8 mouse cellular contexts compared by ENCODE assay signal in the genomic region with DNA sequence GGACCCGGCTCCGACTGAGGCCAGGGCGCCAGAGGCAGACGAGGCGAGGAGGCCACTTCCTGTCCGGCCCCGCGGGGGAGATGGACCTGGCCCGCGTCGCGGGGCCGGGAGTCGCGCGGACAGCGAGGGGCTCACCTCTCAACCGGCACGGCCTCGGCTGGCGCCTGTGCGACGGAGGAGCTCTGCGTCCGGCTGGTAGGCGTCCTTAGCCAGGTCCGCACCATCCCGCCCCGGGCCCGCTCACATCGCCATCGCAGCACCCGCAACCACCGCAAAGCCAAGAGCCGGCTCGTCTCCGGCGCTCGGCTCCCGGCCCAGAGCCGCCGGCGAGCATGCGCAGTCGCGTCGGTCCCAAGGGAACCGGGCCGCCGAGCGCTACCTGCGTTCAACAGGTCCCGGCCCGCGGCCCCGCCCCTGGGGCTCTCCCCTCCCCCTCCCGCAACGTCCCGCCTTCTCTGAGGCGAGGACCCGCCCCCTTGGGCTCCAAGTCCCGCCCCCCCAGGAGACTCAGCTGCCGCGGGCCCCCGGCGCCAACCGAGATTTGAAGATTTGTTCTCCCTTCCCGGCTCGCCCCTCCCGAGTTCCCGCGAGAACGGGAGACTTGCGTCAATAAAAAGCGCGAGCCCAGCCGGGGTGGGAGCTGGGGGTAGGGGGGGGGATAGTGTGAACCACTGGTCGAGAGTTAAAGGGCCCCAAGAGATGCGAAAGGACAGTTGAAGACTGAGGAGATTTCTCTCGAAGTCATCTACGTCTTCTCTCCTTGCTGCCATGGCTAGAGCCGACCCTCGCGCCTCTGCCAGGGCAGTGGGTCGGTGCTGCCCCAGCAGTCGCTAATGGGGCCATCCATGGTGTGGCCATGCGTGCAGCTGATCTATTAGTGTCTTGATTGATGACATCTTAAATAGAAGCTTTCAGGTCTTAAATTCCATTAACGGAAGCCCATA. TPM values are rescaled to one million over a fixed set of nuclear protein-coding genes. Genes with fewer than 3 reads are reported as not detected.
DNase-seq lines count a peak whose midpoint lies in the region; ATAC-seq lines count a peak whose summit lies in the region.

TSS of gene Fam135a (minus strand) at position 416 of the 944 bp plus-strand sequence.

- intact Hi-C loops in heart, postnatal 14 days (cut with DNase I) = loop anchor here (5.0 kb wide), 1 partner anchor 93 kb away; the partner anchor contains the start of gene Sdhaf4

- DNase-seq in CD8-positive naive resting alpha-beta T cell, adult 2 months (ENCODE audit: low read depth in 2 of 2, low spot score in 2 of 2) = peak; percentile 20 to 24
- peak; percentile 92 to 96 for DNase-seq in heart, postnatal 14 days
- DNase-seq in large intestine, adult 2 months (ENCODE audit: low read depth, low spot score) = peak; percentile 69
- DNase-seq in telencephalon, adult 2 months (ENCODE audit: low read depth, low spot score) = peak; percentile 92

- H3K27ac ChIP-seq in forebrain, embryonic 15.5 days (replicated peaks) = peak within 1 kb of the TSS; percentile 78
- no peak within 1 kb of the TSS for H3K27ac ChIP-seq in liver, embryonic 16.5 days (ENCODE audit: low read length)
- H3K27ac ChIP-seq in neural tube, embryonic 13.5 days (replicated peaks) = peak within 1 kb of the TSS; percentile 91

- H3K4me1 ChIP-seq in forebrain, embryonic 15.5 days = peaks cover 9% of the 10 kb centered on the region; the same call in 1 of the 2 replicates
- no peaks in the 10 kb centered on the region for H3K4me1 ChIP-seq in liver, embryonic 16.5 days (ENCODE audit: control insufficient read depth, low read depth, low read length)
- H3K4me1 ChIP-seq in neural tube, embryonic 13.5 days (replicated peaks) = peaks cover 22% of the 10 kb centered on the region

- WGBS in forebrain, embryonic 15.5 days = under 1% methylated on average over 75 of the region's 88 CpGs
- WGBS in large intestine, adult 2 months = under 1% methylated on average over 87 of the region's 88 CpGs
- WGBS in liver, embryonic 16.5 days (ENCODE audit: insufficient replicate concordance) = 1% methylated on average over 68 of the region's 88 CpGs
- under 1% methylated on average over 75 of the region's 88 CpGs for WGBS in neural tube, embryonic 13.5 days

- H3K9me3 ChIP-seq in forebrain, embryonic 15.5 days = no peaks in the 10 kb centered on the region
- H3K9me3 ChIP-seq in liver, embryonic 16.5 days (replicated peaks; ENCODE audit: control insufficient read depth, low read length) = no peaks in the 10 kb centered on the region
- H3K9me3 ChIP-seq in neural tube, embryonic 13.5 days = no peaks in the 10 kb centered on the region

- H3K4me3 ChIP-seq in forebrain, embryonic 15.5 days = peak within 1 kb of the TSS; percentile 71
- peak within 1 kb of the TSS; percentile 64 for H3K4me3 ChIP-seq in liver, embryonic 16.5 days (ENCODE audit: low read depth, low read length)
- peak within 1 kb of the TSS; percentile 92 for H3K4me3 ChIP-seq in neural tube, embryonic 13.5 days

- H3K27me3 ChIP-seq in forebrain, embryonic 15.5 days = no peaks in the 10 kb centered on the region
- H3K27me3 ChIP-seq in liver, embryonic 16.5 days (ENCODE audit: control insufficient read depth, insufficient read depth, low read depth, low read length) = peaks cover 24% of the 10 kb centered on the region
- H3K27me3 ChIP-seq in neural tube, embryonic 13.5 days = no peaks in the 10 kb centered on the region

- no peaks in the 10 kb centered on the region for H3K36me3 ChIP-seq in forebrain, embryonic 15.5 days
- no peaks in the 10 kb centered on the region for H3K36me3 ChIP-seq in liver, embryonic 16.5 days (ENCODE audit: control insufficient read depth, insufficient read depth)
- H3K36me3 ChIP-seq in neural tube, embryonic 13.5 days = no peaks in the 10 kb centered on the region

- H3K9ac ChIP-seq in forebrain, embryonic 15.5 days (replicated peaks) = peak within 1 kb of the TSS; percentile 75
- H3K9ac ChIP-seq in liver, embryonic 16.5 days (ENCODE audit: low read depth, low read length) = peak within 1 kb of the TSS; percentile 56
- H3K9ac ChIP-seq in neural tube, embryonic 13.5 days = peak within 1 kb of the TSS; percentile 96

- peak; percentile 81 for ATAC-seq in cerebellum, adult (ENCODE audit: insufficient number of reproducible peaks, low FRiP score, low TSS enrichment)
- peak; percentile 93 for ATAC-seq in forebrain, embryonic 15.5 days (replicated peaks)
- ATAC-seq in liver, embryonic 16.5 days (ENCODE audit: low read depth) = peak; percentile 86
- ATAC-seq in neural tube, embryonic 13.5 days (ENCODE audit: low read depth) = peak; percentile 94

- peak within 1 kb of the TSS; percentile 57 for H3K4me2 ChIP-seq in forebrain, embryonic 15.5 days (replicated peaks)
- peak within 1 kb of the TSS; percentile 59 for H3K4me2 ChIP-seq in liver, embryonic 16.5 days (ENCODE audit: low read depth, low read length)
- H3K4me2 ChIP-seq in neural tube, embryonic 13.5 days = peak within 1 kb of the TSS; percentile 68

RNA-seq across cellular contexts. Expression of gene Fam135a, which starts in this region (rescaled TPM):
- polyA plus RNA-seq in forebrain, embryonic 15.5 days (2015; fragmentation: Nextera tagmentation; extraction: Ambion mirVana) = 31.0 and 32.2 TPM in 2 replicates
- 10 to 100 TPM; 24.9 to 25.4 TPM for total RNA-seq in heart, postnatal 14 days (2021)
- polyA plus RNA-seq in large intestine, adult 2 months (2012; rRNA removed) = 8.7 and 12.9 TPM in 2 replicates
- 5.2 and 6.1 TPM in 2 replicates for polyA plus RNA-seq in liver, embryonic 16.5 days (2015; fragmentation: Nextera tagmentation; extraction: Ambion mirVana)
- 39.3 and 39.5 TPM in 2 replicates for polyA plus RNA-seq in neural tube, embryonic 13.5 days (2015; fragmentation: Nextera tagmentation; extraction: Ambion mirVana)

Comparison
In these comparisons a context has a peak if more than half of its experiments do, and no peak if none do; other contexts are left out.
1. DNase-seq: peak in every context shown above with its lines; median percentile 94 in heart, postnatal 14 days; 92 in telencephalon, adult 2 months; 69 in large intestine, adult 2 months; 22 in CD8-positive naive resting alpha-beta T cell, adult 2 months.